Mouse (Mus musculus) liver, embryonic 13.5 days (tissue): ENCODE measurements around the gene Dlk1. TPM values are rescaled to one million over a fixed set of nuclear protein-coding genes. Genes with fewer than 3 reads are reported as not detected.
"Not testable (repeated sequence)": the region's sequence is repeated elsewhere in the genome, so short reads cannot be mapped to it uniquely, and the experiment has no call there.

Experiments used
- ATAC-seq: fragments of 200-750 bp; cut with Nextera tagmentation; 2 replicates; pipeline ENCODE4 v1.8.0; 2017; ENCODE audit warnings: low read depth, mild to moderate bottlenecking, moderate number of reproducible peaks, moderate library complexity
- DNase-seq: peaks from one replicate; pipeline ENCODE4 v3.0.0; 2022
- H3K27ac ChIP-seq: fragments of 300-500 bp; sonication (generic); 2 replicates; pipeline ENCODE4 v1.5.1; 2015; ENCODE audit warnings: moderate library complexity, mild to moderate bottlenecking, inconsistent platforms
- H3K27me3 ChIP-seq: fragments of 300-500 bp; sonication (generic); 2 replicates; pipeline ENCODE4 v1.6.1; 2015; ENCODE audit warnings: mild to moderate bottlenecking, inconsistent platforms
- H3K36me3 ChIP-seq: fragments of 300-500 bp; sonication (generic); 2 replicates; pipeline ENCODE4 v1.6.1; 2015; ENCODE audit warnings: mild to moderate bottlenecking, inconsistent platforms
- H3K4me1 ChIP-seq: fragments of 300-500 bp; sonication (generic); replicated peaks from 2 replicates; pipeline ENCODE4 v1.6.1; 2015; ENCODE audit warnings: inconsistent platforms
- H3K4me2 ChIP-seq: fragments of 300-500 bp; sonication (generic); 2 replicates; pipeline ENCODE4 v1.6.1; 2015; ENCODE audit warnings: inconsistent platforms, mild to moderate bottlenecking, moderate library complexity
- H3K4me3 ChIP-seq: fragments of 300-500 bp; sonication (generic); replicated peaks from 2 replicates; pipeline ENCODE4 v1.5.1; 2015; ENCODE audit warnings: mild to moderate bottlenecking, inconsistent platforms
- H3K9ac ChIP-seq: fragments of 300-500 bp; sonication (generic); 2 replicates; pipeline ENCODE4 v1.6.1; 2015; ENCODE audit warnings: mild to moderate bottlenecking, inconsistent platforms
- H3K9me3 ChIP-seq: fragments of 300-500 bp; sonication (generic); replicated peaks from 2 replicates; pipeline ENCODE4 v1.6.1; 2016; ENCODE audit warnings: inconsistent platforms
- WGBS: fragments of 180-500 bp; shearing (Covaris S2); methylation state at CpG from one replicate; pipeline ENCODE4 v1.1.7; 2015; ENCODE audit not compliant: insufficient replicate concordance; 5-methylcytosine and 5-hydroxymethylcytosine counted together
- polyA plus RNA-seq: library from polyadenylated mRNA; unstranded; fragments of >200 nt; fragmentation: Nextera tagmentation; extraction: Ambion mirVana; gene quantifications from 2 replicates; pipeline ENCODE4 v1.2.1, GENCODE M21; 2015

The Dlk1 gene
- polyA plus RNA-seq, 1 experiment from 2014 or later, result 470 TPM

GRCm38 (mm10) chr12:109486525-109486924 is 33.9 kb downstream of the Dlk1 start:
- DNase-seq, ATAC-seq: not testable (repeated sequence)

GRCm38 (mm10) chr12:109491701-109492100 is 39.1 kb downstream of the Dlk1 start:
- ATAC-seq, result no peak
- DNase-seq, result no peak

More at GRCm38 (mm10) chr12:109486525-109486924, 33.9 kb downstream of the Dlk1 start:
- not testable (repeated sequence) for H3K4me3 ChIP-seq, H3K27me3 ChIP-seq, H3K9ac ChIP-seq, H3K27ac ChIP-seq, H3K9me3 ChIP-seq, H3K4me1 ChIP-seq, H3K4me2 ChIP-seq, H3K36me3 ChIP-seq
- WGBS, result 42% methylated on average over 1 of the region's 1 CpGs

GRCm38 (mm10) chr12:109493381-109493780 is 40.8 kb downstream of the Dlk1 start:
- peaks cover 12% of the 10 kb centered on the region; the same call in 1 of the 2 replicates for H3K4me1 ChIP-seq
- no peaks in the 10 kb centered on the region for H3K27me3 ChIP-seq
- 77% methylated on average over 9 of the region's 9 CpGs for WGBS
- no peak for DNase-seq
- no peaks in the 10 kb centered on the region for H3K36me3 ChIP-seq
- no peak for ATAC-seq
- no peak overlapping the region for H3K4me2 ChIP-seq
- no peak overlapping the region for H3K27ac ChIP-seq
- H3K9ac ChIP-seq, result no peak overlapping the region
- H3K4me3 ChIP-seq, result no peak overlapping the region
- H3K9me3 ChIP-seq, result no peaks in the 10 kb centered on the region

More at GRCm38 (mm10) chr12:109491701-109492100, 39.1 kb downstream of the Dlk1 start:
- 56% methylated on average over 3 of the region's 3 CpGs for WGBS
- H3K4me3 ChIP-seq, result no peak overlapping the region
- H3K27me3 ChIP-seq, result no peaks in the 10 kb centered on the region
- peaks cover 10% of the 10 kb centered on the region; the same call in 1 of the 2 replicates for H3K4me1 ChIP-seq
- H3K27ac ChIP-seq, result no peak overlapping the region
- no peak overlapping the region for H3K9ac ChIP-seq
- H3K9me3 ChIP-seq, result no peaks in the 10 kb centered on the region
- no peak overlapping the region for H3K4me2 ChIP-seq
- no peaks in the 10 kb centered on the region for H3K36me3 ChIP-seq

- ATAC-seq, result no peak
- Histone ChIP-seq H3K9ac (no peak overlapping the region), H3K4me2 (no peak overlapping the region), H3K4me3 (no peak overlapping the region), H3K36me3 (no peaks in the 10 kb centered on the region), H3K27me3 (no peaks in the 10 kb centered on the region), H3K4me1 (peaks cover 16% of the 10 kb centered on the region; the same call in 1 of the 2 replicates), H3K27ac (no peak overlapping the region), H3K9me3 (no peaks in the 10 kb centered on the region)
- no peak for DNase-seq
- WGBS, result 65% methylated on average over 20 of the region's 20 CpGs
These were observed 42.5 kb downstream of the Dlk1 start for GRCm38 (mm10) chr12:109495016-109495644.

GRCm38 (mm10) chr12:109496397-109496796 is 43.8 kb downstream of the Dlk1 start:
- ATAC-seq (no peak), DNase-seq (no peak)
- no peaks in the 10 kb centered on the region for H3K36me3 ChIP-seq
- no peak overlapping the region for H3K4me2 ChIP-seq
- no peaks in the 10 kb centered on the region for H3K9me3 ChIP-seq
- H3K4me3 ChIP-seq, result no peak overlapping the region
- H3K9ac ChIP-seq, result no peak overlapping the region
- H3K27ac ChIP-seq, result no peak overlapping the region
- no peaks in the 10 kb centered on the region for H3K27me3 ChIP-seq
- WGBS, result 66% methylated on average over 6 of the region's 6 CpGs
- H3K4me1 ChIP-seq, result peaks cover 21% of the 10 kb centered on the region

GRCm38 (mm10) chr12:109500992-109501391 is 48.4 kb downstream of the Dlk1 start:
- ATAC-seq, result peak; percentile 82

GRCm38 (mm10) chr12:109502360-109503040 is 49.9 kb downstream of the Dlk1 start:
- ATAC-seq (no peak), DNase-seq (no peak)
- H3K27ac ChIP-seq, result peak overlapping the region; percentile 56
- no peak overlapping the region for H3K4me2 ChIP-seq
- H3K9me3 ChIP-seq, result no peaks in the 10 kb centered on the region
- no peak overlapping the region for H3K9ac ChIP-seq
- no peak overlapping the region for H3K4me3 ChIP-seq
- H3K27me3 ChIP-seq, result no peaks in the 10 kb centered on the region
- 74% methylated on average over 6 of the region's 6 CpGs for WGBS
- no peaks in the 10 kb centered on the region for H3K36me3 ChIP-seq
- peaks cover 11% of the 10 kb centered on the region for H3K4me1 ChIP-seq

More at GRCm38 (mm10) chr12:109500992-109501391, 48.4 kb downstream of the Dlk1 start:
- Histone ChIP-seq H3K9ac (no peak overlapping the region), H3K4me1 (peaks cover 14% of the 10 kb centered on the region), H3K4me2 (no peak overlapping the region), H3K9me3 (no peaks in the 10 kb centered on the region), H3K36me3 (no peaks in the 10 kb centered on the region), H3K4me3 (no peak overlapping the region), H3K27me3 (no peaks in the 10 kb centered on the region), H3K27ac (peak overlapping the region; percentile 65)
- no peak for DNase-seq
- 42% methylated on average over 4 of the region's 4 CpGs for whole genome bisulfite sequencing

GRCm38 (mm10) chr12:109507693-109508092 is 55.1 kb downstream of the Dlk1 start:
- Histone ChIP-seq H3K9me3 (no peaks in the 10 kb centered on the region), H3K4me1 (peaks cover 48% of the 10 kb centered on the region), H3K27ac (no peak overlapping the region), H3K36me3 (no peaks in the 10 kb centered on the region), H3K4me3 (no peak overlapping the region), H3K4me2 (no peak overlapping the region), H3K9ac (no peak overlapping the region), H3K27me3 (no peaks in the 10 kb centered on the region)
- 68% methylated on average over 11 of the region's 11 CpGs for whole genome bisulfite sequencing
- ATAC-seq, result no peak
- no peak for DNase-seq

- H3K27me3 ChIP-seq, result no peaks in the 10 kb centered on the region
- no peak overlapping the region for H3K4me3 ChIP-seq
- H3K4me1 ChIP-seq, result peaks cover 59% of the 10 kb centered on the region
- no peaks in the 10 kb centered on the region for H3K36me3 ChIP-seq
- 31% methylated on average over 20 of the region's 20 CpGs for WGBS
- no peak overlapping the region for H3K4me2 ChIP-seq
- ATAC-seq (no peak), DNase-seq (no peak)
- no peaks in the 10 kb centered on the region for H3K9me3 ChIP-seq
- H3K9ac ChIP-seq, result no peak overlapping the region; the same call in 1 of the 2 replicates
- peak overlapping the region; percentile 72 for H3K27ac ChIP-seq
These were observed 56.2 kb downstream of the Dlk1 start for GRCm38 (mm10) chr12:109508495-109509454.

- Histone ChIP-seq H3K27me3 (no peaks in the 10 kb centered on the region), H3K4me1 (peaks cover 59% of the 10 kb centered on the region), H3K36me3 (no peaks in the 10 kb centered on the region), H3K9me3 (no peaks in the 10 kb centered on the region), H3K4me2 (no peak overlapping the region), H3K27ac (peak overlapping the region; percentile 72), H3K9ac (no peak overlapping the region), H3K4me3 (no peak overlapping the region)
- ATAC-seq, result peak; percentile 29; the same call in 1 of the 2 replicates
- WGBS, result 49% methylated on average over 9 of the region's 9 CpGs
- no peak for DNase-seq
These were observed 57.0 kb downstream of the Dlk1 start for GRCm38 (mm10) chr12:109509531-109510137.
